Mouse (Mus musculus) lung, embryonic 14.5 days (tissue): ENCODE measurements at regions not wholly inside any gene's neighbourhood (a gene's known extent, or its start where the extent isn't known, plus 50 kb on each side); places are given as distances from the start of the nearest gene placed in this dataset.

Experiments
- ATAC-seq: fragments of 200-750 bp; cut with Nextera tagmentation; 2 replicates; pipeline ENCODE4 v1.8.0; 2017; ENCODE audit warnings: mild to moderate bottlenecking, moderate TSS enrichment, moderate library complexity; ENCODE audit not compliant: insufficient read depth
- DNase-seq: peaks from one replicate; pipeline ENCODE4 v3.0.0-alpha.2; 2015
- H3K27ac ChIP-seq: fragments of 300-500 bp; sonication (generic); 2 replicates; pipeline ENCODE4 v1.5.1; 2014; ENCODE audit warnings: low read depth, mild to moderate bottlenecking, moderate library complexity
- H3K27me3 ChIP-seq: fragments of 300-500 bp; sonication (generic); 2 replicates; pipeline ENCODE4 v1.6.1; 2014; ENCODE audit warnings: low read length, control low read depth; ENCODE audit not compliant: insufficient read depth
- H3K36me3 ChIP-seq: fragments of 300-500 bp; sonication (generic); 2 replicates; pipeline ENCODE4 v1.6.1; 2014; ENCODE audit warnings: control low read depth; ENCODE audit not compliant: insufficient read depth
- H3K4me1 ChIP-seq: fragments of 300-500 bp; sonication (generic); 2 replicates; pipeline ENCODE4 v1.6.1; 2014; ENCODE audit warnings: antibody characterized with exemption, control low read depth; ENCODE audit not compliant: insufficient read depth
- H3K4me2 ChIP-seq: fragments of 300-500 bp; sonication (generic); 2 replicates; pipeline ENCODE4 v1.6.1; 2014; ENCODE audit warnings: mild to moderate bottlenecking
- H3K4me3 ChIP-seq: fragments of 300-500 bp; sonication (generic); 2 replicates; pipeline ENCODE4 v1.5.1; 2014; ENCODE audit warnings: low read depth, low read length
- H3K9ac ChIP-seq: fragments of 300-500 bp; sonication (generic); 2 replicates; pipeline ENCODE4 v1.6.1; 2014
- H3K9me3 ChIP-seq: fragments of 300-500 bp; sonication (generic); 2 replicates; pipeline ENCODE4 v1.6.1; 2016; ENCODE audit warnings: low read depth, low read length, control low read depth
- CTCF ChIP-seq: IDR thresholded peaks from 2 replicates; pipeline ENCODE4 v1.5.1; 2016; ENCODE audit warnings: antibody characterized with exemption, low read depth
- WGBS: fragments of 180-500 bp; shearing (Covaris S2); extraction: QIAGEN DNeasy Blood & Tissue Kit; methylation state at CpG from one replicate; pipeline ENCODE4 v1.1.7; 2014; 5-methylcytosine and 5-hydroxymethylcytosine counted together

- Histone ChIP-seq H3K9ac (no peak overlapping the region), H3K4me1 (no peaks in the 10 kb centered on the region), H3K36me3 (no peaks in the 10 kb centered on the region), H3K27me3 (no peaks in the 10 kb centered on the region), H3K27ac (no peak overlapping the region), H3K4me3 (no peak overlapping the region), H3K4me2 (no peak overlapping the region), H3K9me3 (no peaks in the 10 kb centered on the region)
- ATAC-seq (no peak), DNase-seq (no peak)
- no peak for TF ChIP-seq CTCF
- 82% methylated on average over 4 of the region's 4 CpGs for WGBS
Observed at GRCm38 (mm10) chr10:56962096-56962807, 523.9 kb upstream of the Hsf2 start.

DNA sequence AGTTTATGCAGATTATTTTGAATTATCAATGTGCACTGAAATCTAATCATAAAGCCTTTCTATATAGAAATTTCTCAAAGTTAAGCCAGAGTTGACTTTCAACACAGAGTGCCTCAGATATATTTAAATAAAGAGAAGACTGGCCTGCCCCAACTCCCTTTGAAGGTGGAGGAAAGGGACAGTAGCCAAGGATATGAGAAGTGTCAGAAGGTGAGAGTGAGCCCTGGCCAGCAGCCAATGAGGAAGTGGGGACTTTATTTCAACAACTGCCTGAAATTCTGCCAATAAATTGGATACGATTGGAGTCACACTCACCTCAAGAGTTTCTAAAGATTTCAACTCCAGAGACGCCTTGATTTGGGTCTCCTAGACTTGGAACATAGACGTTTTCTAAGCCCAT, 523.0 kb upstream of the Hsf2 start:
- H3K9me3 ChIP-seq = no peaks in the 10 kb centered on the region
- no peak for TF ChIP-seq CTCF
- no peaks in the 10 kb centered on the region for H3K27me3 ChIP-seq
- no peak overlapping the region for H3K4me2 ChIP-seq
- WGBS = 15% methylated on average over 3 of the region's 3 CpGs
- H3K36me3 ChIP-seq = no peaks in the 10 kb centered on the region
- ATAC-seq (peak; percentile 54; the same call in 1 of the 2 replicates), DNase-seq (peak; percentile 78)
- H3K9ac ChIP-seq = no peak overlapping the region
- no peak overlapping the region for H3K27ac ChIP-seq
- no peaks in the 10 kb centered on the region for H3K4me1 ChIP-seq
- no peak overlapping the region for H3K4me3 ChIP-seq

- WGBS = 92% methylated on average over 1 of the region's 1 CpGs
- no peak for ATAC-seq
- no peak overlapping the region for H3K4me2 ChIP-seq
- no peaks in the 10 kb centered on the region for H3K27me3 ChIP-seq
- no peak overlapping the region for H3K27ac ChIP-seq
- no peaks in the 10 kb centered on the region for H3K36me3 ChIP-seq
- no peak overlapping the region for H3K4me3 ChIP-seq
- no peaks in the 10 kb centered on the region for H3K4me1 ChIP-seq
- no peaks in the 10 kb centered on the region for H3K9me3 ChIP-seq
- DNase-seq = no peak
- H3K9ac ChIP-seq = no peak overlapping the region
- no peak for TF ChIP-seq CTCF
Observed at GRCm38 (mm10) chr10:56968913-56969312, 517.3 kb upstream of the Hsf2 start.

DNA sequence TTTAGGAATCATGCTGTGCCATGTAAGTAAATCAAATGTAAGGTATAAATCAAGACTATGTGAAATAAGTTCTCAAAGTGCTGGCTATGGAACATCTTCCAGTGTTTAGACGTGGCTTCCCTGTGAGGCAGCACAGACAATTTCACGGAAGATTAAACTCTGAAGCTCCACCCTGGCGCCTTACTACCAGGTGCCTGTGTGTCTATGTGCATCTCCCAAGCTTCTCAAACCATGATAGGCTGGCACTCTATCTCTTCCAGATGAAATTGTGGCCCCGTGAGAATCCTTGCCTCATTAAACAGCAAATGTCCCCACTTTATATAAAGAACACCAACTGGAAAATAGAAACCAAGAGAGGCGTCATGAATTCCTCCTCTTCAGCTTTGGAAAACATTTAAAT, 511.4 kb upstream of the Hsf2 start:
- H3K4me3 ChIP-seq = no peak overlapping the region
- H3K4me2 ChIP-seq = no peak overlapping the region
- H3K9ac ChIP-seq = no peak overlapping the region
- no peak overlapping the region for H3K27ac ChIP-seq
- WGBS = 90% methylated on average over 5 of the region's 5 CpGs
- no peak for ATAC-seq
- H3K4me1 ChIP-seq = peaks cover 5% of the 10 kb centered on the region; the same call in 1 of the 2 replicates
- no peaks in the 10 kb centered on the region for H3K27me3 ChIP-seq
- TF ChIP-seq CTCF = no peak
- H3K9me3 ChIP-seq = no peaks in the 10 kb centered on the region
- DNase-seq = no peak
- no peaks in the 10 kb centered on the region for H3K36me3 ChIP-seq

GRCm38 (mm10) chr10:56979601-56980000, 506.6 kb upstream of the Hsf2 start:
- H3K9ac ChIP-seq = no peak overlapping the region
- no peak overlapping the region for H3K4me3 ChIP-seq
- DNase-seq (no peak), ATAC-seq (no peak)
- H3K9me3 ChIP-seq = no peaks in the 10 kb centered on the region
- H3K4me2 ChIP-seq = no peak overlapping the region
- 36% methylated on average over 3 of the region's 3 CpGs for WGBS
- H3K27me3 ChIP-seq = no peaks in the 10 kb centered on the region
- H3K27ac ChIP-seq = no peak overlapping the region
- H3K4me1 ChIP-seq = peaks cover 5% of the 10 kb centered on the region; the same call in 1 of the 2 replicates
- H3K36me3 ChIP-seq = no peaks in the 10 kb centered on the region
- TF ChIP-seq CTCF = no peak

DNA sequence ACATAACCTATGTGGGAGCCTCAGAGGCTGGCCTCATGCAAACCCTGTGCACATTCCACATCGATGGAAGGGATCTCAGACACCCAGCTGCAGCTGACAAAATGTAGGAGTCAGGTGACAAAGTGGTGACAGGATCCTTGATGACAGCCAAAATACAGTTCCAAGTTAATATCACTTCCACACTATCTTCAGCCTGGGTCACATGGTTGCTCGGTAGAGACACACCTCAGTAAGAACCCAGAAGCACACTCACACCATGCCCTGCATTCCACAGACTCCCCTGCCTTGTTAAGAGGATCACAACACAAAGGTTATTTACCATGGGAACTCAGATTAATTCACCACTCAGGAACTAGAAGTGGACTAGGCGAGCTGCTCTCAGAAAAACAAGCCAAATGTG, 505.4 kb upstream of the Hsf2 start:
- DNase-seq (no peak), ATAC-seq (peak; percentile 75; the same call in 1 of the 2 replicates)
- 20% methylated on average over 3 of the region's 3 CpGs for WGBS
- H3K9ac ChIP-seq = no peak overlapping the region
- no peaks in the 10 kb centered on the region for H3K36me3 ChIP-seq
- H3K4me2 ChIP-seq = no peak overlapping the region
- no peaks in the 10 kb centered on the region for H3K27me3 ChIP-seq
- H3K4me1 ChIP-seq = peaks cover 5% of the 10 kb centered on the region; the same call in 1 of the 2 replicates
- no peaks in the 10 kb centered on the region for H3K9me3 ChIP-seq
- TF ChIP-seq CTCF = no peak
- no peak overlapping the region for H3K27ac ChIP-seq
- no peak overlapping the region for H3K4me3 ChIP-seq

DNA sequence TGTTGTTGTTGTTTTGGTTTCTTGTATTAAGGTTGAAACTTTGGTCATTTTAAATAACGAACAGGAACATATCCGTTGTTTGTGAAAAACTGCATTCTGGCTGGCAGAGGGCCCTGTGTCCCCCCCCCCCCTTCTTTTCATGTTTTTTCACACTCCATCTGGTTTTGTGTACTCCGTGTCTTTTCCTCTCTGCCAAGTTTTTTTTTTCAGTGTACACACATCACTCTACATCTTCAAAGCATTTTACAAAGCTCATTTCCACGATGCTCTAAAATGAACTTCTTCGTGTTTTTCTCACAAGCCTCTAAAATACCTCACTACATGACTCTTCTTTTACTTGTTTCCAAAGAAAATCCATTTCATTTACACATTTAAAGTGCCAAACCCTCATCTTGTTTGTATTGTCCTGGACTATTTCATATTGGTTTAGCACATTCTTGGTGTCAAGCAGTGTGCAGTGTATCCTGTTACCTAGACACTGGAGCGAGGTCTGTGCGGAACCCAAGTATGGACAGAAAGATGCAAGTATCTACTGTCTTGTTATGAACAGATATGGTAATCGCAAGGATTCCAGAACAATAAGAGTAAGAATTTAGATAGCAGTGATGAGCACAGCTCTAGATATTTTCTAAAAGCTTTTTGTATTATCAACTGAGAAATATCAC, 503.5 kb upstream of the Hsf2 start:
- Histone ChIP-seq H3K4me3 (no peak overlapping the region), H3K27me3 (no peaks in the 10 kb centered on the region), H3K4me1 (peaks cover 5% of the 10 kb centered on the region; the same call in 1 of the 2 replicates), H3K4me2 (no peak overlapping the region), H3K9me3 (no peaks in the 10 kb centered on the region), H3K36me3 (no peaks in the 10 kb centered on the region), H3K9ac (no peak overlapping the region), H3K27ac (no peak overlapping the region)
- ATAC-seq = no peak
- no peak for TF ChIP-seq CTCF
- peak; percentile 46 for DNase-seq
- WGBS = 53% methylated on average over 8 of the region's 8 CpGs
